Mouse (Mus musculus) right cerebral cortex, postnatal 14 days (tissue): ENCODE measurements around the gene Tipin.

ENCODE experiments used
- DNase-seq: peaks from one replicate; pipeline ENCODE4 v3.0.0; 2022

Gene Tipin

DNA sequence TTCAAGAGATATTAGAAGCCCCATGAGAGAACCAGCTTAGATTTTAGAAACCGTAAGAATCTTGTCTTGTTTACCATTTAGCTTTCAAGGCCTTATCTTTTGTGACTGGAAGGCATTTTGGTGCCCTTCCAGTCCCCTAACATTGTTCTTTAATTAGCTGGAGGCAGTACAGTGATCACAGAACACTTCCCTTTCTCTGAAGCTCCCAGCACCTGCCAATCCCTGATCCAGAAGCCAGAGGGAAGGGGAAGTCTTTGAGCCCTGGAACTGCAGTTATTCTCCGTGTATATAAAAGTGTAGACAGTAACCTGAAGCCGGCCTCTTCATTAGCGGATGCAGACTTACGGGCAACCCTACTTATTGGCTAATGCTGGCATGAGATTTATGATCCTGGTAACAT lies 68.1 kb downstream of the Tipin start:
- no peak for DNase-seq

DNA sequence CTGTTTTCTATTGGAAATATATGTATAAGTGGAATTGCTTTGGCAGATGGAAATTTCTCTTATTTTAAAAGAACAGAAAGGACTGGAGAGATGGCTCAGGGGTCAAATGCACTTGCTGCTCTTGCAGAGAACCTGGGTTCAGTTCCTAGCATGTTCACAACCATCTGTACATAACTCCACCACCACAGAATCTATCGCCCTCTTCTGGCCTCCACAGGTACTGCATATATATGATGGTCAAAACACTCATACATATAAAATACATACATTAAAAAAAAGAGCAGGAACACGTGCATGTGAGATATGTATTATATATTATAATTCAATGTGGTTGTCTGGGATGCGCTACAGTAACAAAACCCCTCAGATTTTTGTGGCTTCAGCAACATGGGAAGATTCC lies 69.8 kb downstream of the Tipin start:
- DNase-seq: no peak
